Mouse (Mus musculus): Measurements from ENCODE around the gene Wdr17. TPM values are rescaled to one million over a fixed set of nuclear protein-coding genes. Genes with fewer than 3 reads are reported as not detected.

The Wdr17 gene
- polyA plus RNA-seq, 1 experiment from 2014 or later, result 8.4 TPM

GRCm38 (mm10) chr8:54779317-54780133, 107.5 kb downstream of the Wdr17 start:
- peak; percentile 72 for ATAC-seq (ENCODE audit: low read depth)
- no peaks in the 10 kb centered on the region for H3K27me3 ChIP-seq
- WGBS, result under 1% methylated on average over 23 of the region's 23 CpGs
- no peaks in the 10 kb centered on the region for H3K36me3 ChIP-seq
- H3K9me3 ChIP-seq, result no peaks in the 10 kb centered on the region
- peak overlapping the region; percentile 54 for H3K27ac ChIP-seq (replicated peaks)
- peak overlapping the region; percentile 67 for H3K9ac ChIP-seq
- H3K4me1 ChIP-seq (replicated peaks), result peaks cover 15% of the 10 kb centered on the region
- H3K4me2 ChIP-seq, result peak overlapping the region; percentile 84
- peak overlapping the region; percentile 44 for H3K4me3 ChIP-seq

- H3K27me3 ChIP-seq, result no peaks in the 10 kb centered on the region
- H3K4me1 ChIP-seq (replicated peaks), result peaks cover 15% of the 10 kb centered on the region
- no peaks in the 10 kb centered on the region for H3K36me3 ChIP-seq
- no peak overlapping the region for H3K9ac ChIP-seq
- no peak overlapping the region for H3K4me3 ChIP-seq
- no peak overlapping the region for H3K4me2 ChIP-seq
- H3K27ac ChIP-seq (replicated peaks), result no peak overlapping the region
- H3K9me3 ChIP-seq, result no peaks in the 10 kb centered on the region
- ATAC-seq (ENCODE audit: low read depth), result no peak
Observed at GRCm38 (mm10) chr8:54777012-54777411, 110.0 kb downstream of the Wdr17 start.

GRCm38 (mm10) chr8:54776241-54776640, 110.7 kb downstream of the Wdr17 start:
- H3K4me1 ChIP-seq (replicated peaks), result peaks cover 15% of the 10 kb centered on the region
- H3K4me2 ChIP-seq, result no peak overlapping the region
- H3K4me3 ChIP-seq, result no peak overlapping the region
- H3K9ac ChIP-seq, result no peak overlapping the region
- H3K9me3 ChIP-seq, result no peaks in the 10 kb centered on the region
- H3K27ac ChIP-seq (replicated peaks), result no peak overlapping the region
- no peaks in the 10 kb centered on the region for H3K27me3 ChIP-seq
- no peaks in the 10 kb centered on the region for H3K36me3 ChIP-seq
- ATAC-seq (ENCODE audit: low read depth), result no peak

- H3K4me2 ChIP-seq, result no peak overlapping the region
- 93% methylated on average over 1 of the region's 1 CpGs for WGBS
- no peaks in the 10 kb centered on the region for H3K27me3 ChIP-seq
- no peaks in the 10 kb centered on the region for H3K9me3 ChIP-seq
- no peak overlapping the region for H3K9ac ChIP-seq
- no peaks in the 10 kb centered on the region for H3K4me1 ChIP-seq (replicated peaks)
- H3K27ac ChIP-seq (replicated peaks), result no peak overlapping the region
- no peak overlapping the region for H3K4me3 ChIP-seq
- ATAC-seq (ENCODE audit: low read depth), result no peak
- H3K36me3 ChIP-seq, result no peaks in the 10 kb centered on the region
Observed at GRCm38 (mm10) chr8:54757646-54758045, 129.3 kb downstream of the Wdr17 start.

DNA sequence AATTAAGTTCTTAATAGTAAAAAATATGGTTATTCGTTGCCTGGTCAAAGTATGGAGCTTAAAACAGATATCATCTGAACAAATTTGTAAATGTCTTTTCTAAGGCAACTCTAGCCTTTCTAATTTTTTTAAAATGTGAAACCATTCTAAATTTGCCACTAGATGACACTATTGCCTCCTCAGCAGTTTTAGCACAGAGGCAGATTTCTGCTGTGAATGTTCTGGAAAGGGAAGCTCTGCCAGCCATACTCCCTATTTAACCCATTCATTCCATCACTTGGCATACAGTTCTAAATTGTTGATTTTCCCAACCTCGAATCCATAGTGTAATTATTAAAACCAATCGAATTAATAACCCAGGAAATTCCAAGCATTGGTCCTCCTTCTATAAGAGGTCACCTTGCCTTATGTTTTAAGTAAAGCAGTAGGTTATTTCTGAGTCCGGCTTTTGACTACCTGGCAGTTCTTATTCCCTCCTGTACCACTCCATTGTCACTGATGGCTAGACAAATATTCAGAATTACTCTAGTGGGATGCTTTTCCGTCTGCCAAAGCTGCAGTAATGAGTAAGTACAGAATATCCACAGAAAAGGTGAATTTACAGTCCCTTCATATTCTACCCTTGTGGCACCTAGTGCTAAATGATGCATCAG, 150.2 kb downstream of the Wdr17 start:
- WGBS, result 66% methylated on average over 5 of the region's 5 CpGs
- Histone ChIP-seq H3K4me3 (no peak overlapping the region), H3K9ac (no peak overlapping the region), H3K9me3 (no peaks in the 10 kb centered on the region), H3K36me3 (no peaks in the 10 kb centered on the region), H3K27ac (replicated peaks) (no peak overlapping the region), H3K4me2 (no peak overlapping the region), H3K27me3 (peaks cover 3% of the 10 kb centered on the region; the same call in 1 of the 2 replicates), H3K4me1 (replicated peaks) (no peaks in the 10 kb centered on the region)
- ATAC-seq (ENCODE audit: low read depth), result no peak; the same call in 1 of the 2 replicates

DNA sequence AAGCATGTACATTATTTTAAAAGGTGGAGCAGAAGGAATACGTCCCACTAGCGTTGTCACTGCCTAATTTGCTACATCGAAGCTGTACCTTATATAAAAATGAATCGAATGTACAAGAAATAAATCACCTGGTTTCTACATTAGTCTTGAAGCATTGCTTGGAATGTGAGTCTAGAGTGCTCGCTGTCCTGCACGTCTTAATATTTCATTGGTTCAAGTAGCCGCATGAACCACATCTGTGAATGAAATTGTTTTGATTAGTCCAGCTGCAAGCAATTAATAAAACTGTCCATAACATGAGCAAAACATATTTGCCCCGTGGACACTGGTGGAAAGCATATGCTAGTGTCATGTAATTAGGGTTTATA, 162.3 kb downstream of the Wdr17 start:
- peaks cover 11% of the 10 kb centered on the region for H3K4me1 ChIP-seq (replicated peaks)
- H3K9me3 ChIP-seq, result no peaks in the 10 kb centered on the region
- H3K4me2 ChIP-seq, result peak overlapping the region; percentile 65
- H3K36me3 ChIP-seq, result no peaks in the 10 kb centered on the region
- 16% methylated on average over 8 of the region's 8 CpGs for WGBS
- H3K4me3 ChIP-seq, result peak overlapping the region; percentile 58
- peak overlapping the region; percentile 47 for H3K27ac ChIP-seq (replicated peaks)
- H3K9ac ChIP-seq, result peak overlapping the region; percentile 67; the same call in 1 of the 2 replicates
- H3K27me3 ChIP-seq, result no peaks in the 10 kb centered on the region
- ATAC-seq (ENCODE audit: low read depth), result peak; percentile 55

GRCm38 (mm10) chr8:54723976-54724667, 162.9 kb downstream of the Wdr17 start:
- Histone ChIP-seq H3K4me1 (replicated peaks) (peaks cover 11% of the 10 kb centered on the region), H3K9ac (peak overlapping the region; percentile 67), H3K36me3 (no peaks in the 10 kb centered on the region), H3K4me2 (peak overlapping the region; percentile 65), H3K27ac (replicated peaks) (peak overlapping the region; percentile 49), H3K9me3 (no peaks in the 10 kb centered on the region), H3K27me3 (no peaks in the 10 kb centered on the region), H3K4me3 (peak overlapping the region; percentile 58)
- 2% methylated on average over 23 of the region's 23 CpGs for WGBS
- peak; percentile 100 for ATAC-seq (ENCODE audit: low read depth)

DNA sequence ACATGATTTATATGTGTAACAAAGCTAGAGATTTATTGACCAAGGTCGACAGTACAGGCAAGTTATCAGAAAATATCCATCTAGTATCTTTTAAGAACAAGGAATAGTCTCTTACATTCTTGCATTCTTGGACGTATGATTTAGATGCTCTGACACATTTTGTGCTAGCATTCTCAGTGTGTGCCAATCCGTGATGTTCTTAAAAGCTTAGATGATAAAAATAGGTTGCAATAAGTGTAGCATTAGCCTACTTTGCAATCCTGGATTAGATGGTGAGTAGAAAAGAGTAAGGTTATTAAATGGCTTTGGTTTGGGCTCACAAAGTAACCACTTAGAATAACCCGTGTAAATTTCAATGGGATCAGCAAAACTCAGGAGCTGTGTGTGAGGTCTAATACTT, 168.5 kb downstream of the Wdr17 start:
- H3K4me1 ChIP-seq (replicated peaks), result no peaks in the 10 kb centered on the region
- no peaks in the 10 kb centered on the region for H3K9me3 ChIP-seq
- H3K27me3 ChIP-seq, result no peaks in the 10 kb centered on the region
- no peak for ATAC-seq (ENCODE audit: low read depth)
- 76% methylated on average over 4 of the region's 4 CpGs for WGBS
- H3K4me3 ChIP-seq, result no peak overlapping the region
- H3K27ac ChIP-seq (replicated peaks), result no peak overlapping the region
- H3K36me3 ChIP-seq, result no peaks in the 10 kb centered on the region
- H3K4me2 ChIP-seq, result no peak overlapping the region
- no peak overlapping the region for H3K9ac ChIP-seq

GRCm38 (mm10) chr8:54705743-54706142, 181.2 kb downstream of the Wdr17 start:
- H3K27ac ChIP-seq (replicated peaks), result no peak overlapping the region
- H3K4me3 ChIP-seq, result no peak overlapping the region
- 55% methylated on average over 2 of the region's 2 CpGs for WGBS
- no peak for ATAC-seq (ENCODE audit: low read depth)
- no peaks in the 10 kb centered on the region for H3K9me3 ChIP-seq
- H3K9ac ChIP-seq, result no peak overlapping the region
- H3K4me1 ChIP-seq (replicated peaks), result no peaks in the 10 kb centered on the region
- H3K36me3 ChIP-seq, result no peaks in the 10 kb centered on the region
- H3K27me3 ChIP-seq, result no peaks in the 10 kb centered on the region
- no peak overlapping the region for H3K4me2 ChIP-seq

- H3K27me3 ChIP-seq, result no peaks in the 10 kb centered on the region
- H3K27ac ChIP-seq (replicated peaks), result no peak overlapping the region
- no peaks in the 10 kb centered on the region for H3K9me3 ChIP-seq
- no peak overlapping the region for H3K9ac ChIP-seq
- H3K4me1 ChIP-seq (replicated peaks), result no peaks in the 10 kb centered on the region
- H3K4me3 ChIP-seq, result no peak overlapping the region
- no peak overlapping the region for H3K4me2 ChIP-seq
- no peak for ATAC-seq (ENCODE audit: low read depth)
- no peaks in the 10 kb centered on the region for H3K36me3 ChIP-seq
Observed at GRCm38 (mm10) chr8:54671806-54672205, 215.2 kb downstream of the Wdr17 start.

DNA sequence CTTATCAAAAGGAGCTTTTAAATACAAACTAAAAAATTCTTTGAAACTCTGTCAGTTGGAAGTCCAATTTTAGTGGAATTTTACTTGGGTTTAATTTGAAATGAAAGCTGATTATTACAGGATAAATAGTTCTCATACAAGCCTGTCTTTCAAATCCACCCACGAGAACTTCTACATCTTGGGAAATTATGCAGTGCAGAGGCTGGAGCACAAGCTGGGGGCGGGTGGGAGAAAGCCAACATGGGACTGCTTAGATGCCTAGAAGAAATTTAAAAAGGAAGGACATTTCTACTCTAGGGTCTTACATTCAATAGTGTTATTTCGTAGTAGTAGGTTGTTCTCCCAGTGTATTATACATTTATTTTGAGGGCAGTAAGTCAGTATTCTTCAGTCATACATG, 219.2 kb downstream of the Wdr17 start:
- Histone ChIP-seq H3K4me3 (no peak overlapping the region), H3K27me3 (no peaks in the 10 kb centered on the region), H3K9ac (no peak overlapping the region), H3K27ac (replicated peaks) (no peak overlapping the region), H3K36me3 (no peaks in the 10 kb centered on the region), H3K4me2 (no peak overlapping the region), H3K9me3 (no peaks in the 10 kb centered on the region), H3K4me1 (replicated peaks) (no peaks in the 10 kb centered on the region)
- ATAC-seq (ENCODE audit: low read depth), result no peak
- WGBS, result 77% methylated on average over 3 of the region's 3 CpGs

DNA sequence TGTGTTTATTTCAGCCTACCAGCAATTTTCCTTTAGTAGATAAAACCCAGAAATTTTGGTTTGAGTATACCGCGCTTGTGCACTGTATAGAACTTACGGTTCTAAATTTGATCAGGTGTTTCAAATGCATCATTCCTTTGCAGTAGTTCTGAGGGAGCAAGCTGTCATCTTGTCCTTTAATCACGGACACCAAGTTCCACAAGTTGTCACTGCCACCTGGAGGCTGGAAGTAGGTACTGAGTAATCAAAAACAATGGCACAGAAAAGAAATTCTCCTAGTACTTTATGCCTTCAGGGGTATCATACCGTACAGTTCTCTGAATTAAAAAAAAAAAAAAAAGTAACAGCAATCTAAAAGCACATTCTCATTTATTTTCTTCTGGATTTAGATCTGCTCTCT, 226.3 kb downstream of the Wdr17 start:
- Histone ChIP-seq H3K36me3 (no peaks in the 10 kb centered on the region), H3K9ac (no peak overlapping the region), H3K27ac (replicated peaks) (no peak overlapping the region), H3K9me3 (no peaks in the 10 kb centered on the region), H3K4me3 (no peak overlapping the region), H3K4me2 (no peak overlapping the region), H3K27me3 (no peaks in the 10 kb centered on the region), H3K4me1 (replicated peaks) (no peaks in the 10 kb centered on the region)
- WGBS, result 41% methylated on average over 5 of the region's 5 CpGs
- ATAC-seq (ENCODE audit: low read depth), result no peak

Measured in neural tube, embryonic 13.5 days (tissue).